24 mouse cellular contexts compared by ENCODE assay signal in the genomic region with DNA sequence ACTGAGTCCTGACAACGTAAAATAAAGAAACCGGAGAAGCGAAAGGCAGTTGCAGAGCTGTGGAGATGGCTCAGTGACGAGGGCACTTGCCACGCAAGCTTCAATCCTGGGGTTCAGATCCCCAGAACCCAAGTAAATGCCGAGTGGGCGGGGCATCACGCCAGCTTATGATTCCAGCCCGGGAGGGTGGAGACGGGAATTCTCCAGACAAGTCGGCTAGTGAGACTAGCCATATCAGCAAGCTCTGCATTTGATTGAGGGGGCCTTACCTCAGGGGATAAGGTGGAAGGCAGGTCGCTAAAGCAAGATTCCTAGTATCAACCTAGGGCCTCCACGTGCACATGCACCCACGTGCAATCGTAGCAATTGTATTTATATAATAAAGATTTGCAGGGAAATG. TPM values are rescaled to one million over a fixed set of nuclear protein-coding genes. Genes with fewer than 3 reads are reported as not detected.
DNase-seq lines count a peak whose midpoint lies in the region; TF ChIP-seq lines count a peak whose summit lies in the region.
"Had no signal": no experiment of that assay in that cellular context is flagged by ENCODE, and none has a peak within 500 bp of the region (broad histone marks: within the 10 kb centered on the region; RNA-seq: fewer than 3 reads in every experiment).

No protein-coding gene starts in this region.

- H3K4me1 ChIP-seq in testis, adult 2 months (ENCODE audit: control insufficient read depth, insufficient read depth, low read length), result no peaks in the 10 kb centered on the region; the same call in 1 of the 2 replicates
- H3K4me1 ChIP-seq: embryonic facial prominence, embryonic 15.5 days; heart, embryonic 12.5 days; heart, embryonic 15.5 days had no signal

- H3K4me3 ChIP-seq in testis, adult 2 months (ENCODE audit: control insufficient read depth, low read depth, low read length), result peak overlapping the region; percentile 27
- H3K4me3 ChIP-seq: embryonic facial prominence, embryonic 15.5 days; gastrocnemius, adult 2 months; heart, embryonic 12.5 days; heart, embryonic 15.5 days had no signal

- H3K27me3 ChIP-seq in testis, adult 2 months (ENCODE audit: control insufficient read depth, insufficient read depth, low read length), result no peaks in the 10 kb centered on the region
- H3K27me3 ChIP-seq: embryonic facial prominence, embryonic 15.5 days; heart, embryonic 12.5 days; heart, embryonic 15.5 days had no signal

- intact Hi-C loops in left cerebral cortex, postnatal 14 days (cut with DNase I), result no loop called here

- no peak for DNase-seq in testis, postnatal 10 days (ENCODE audit: low spot score)
- DNase-seq in ES-CJ7 (ENCODE audit: low read depth, low spot score) (peak; percentile 77), ZHBTc4 (ENCODE audit: low read depth, low spot score) (peak; percentile 52)
- no peak for DNase-seq in left cerebral cortex, postnatal 14 days (ENCODE audit: low spot score in 2 of 2)
- DNase-seq in kidney, postnatal 10 days, result no peak
- DNase-seq: adrenal gland, adult 8-10 months; adrenal gland, postnatal 25 days; cerebellum, adult 11-12 months; cerebellum, adult 8-10 months; cerebellum, postnatal 10 days; cerebellum, postnatal 36 days; embryo, embryonic 11 days; forebrain, postnatal 0 days; gastrocnemius, adult 2 months; gastrocnemius, postnatal 14 days; heart, adult 18-20 months; heart, postnatal 10 days; heart, postnatal 4 days had no signal

- TF ChIP-seq POLR2A in testis, adult 2 months (IDR thresholded peaks at IDR 0.05; ENCODE audit: control insufficient read depth, low read depth, low read length), result no peak

- TF ChIP-seq CTCF in testis, adult 2 months (IDR thresholded peaks at IDR 0.05; ENCODE audit: control insufficient read depth, insufficient read depth, insufficient replicate concordance, low read depth, low read length), result no peak

- no peaks in the 10 kb centered on the region for H3K36me3 ChIP-seq in testis, adult 2 months (ENCODE audit: control insufficient read depth, insufficient read depth, low read length)
- H3K36me3 ChIP-seq: embryonic facial prominence, embryonic 15.5 days; heart, embryonic 12.5 days; heart, embryonic 15.5 days had no signal

- H3K27ac ChIP-seq in testis, adult 2 months (ENCODE audit: control insufficient read depth, insufficient read depth, low read depth, low read length), result no peak overlapping the region
- H3K27ac ChIP-seq: embryonic facial prominence, embryonic 15.5 days; gastrocnemius, adult 2 months; heart, embryonic 15.5 days; hindbrain, embryonic 14.5 days; hindbrain, postnatal 0 days had no signal

RNA-seq across cellular contexts. Expression of a gene that starts 39.9 kb away (rescaled TPM):
- 11.3 and 11.9 TPM in 2 replicates for polyA plus RNA-seq in testis, adult 2 months (2012; rRNA removed)
- total RNA-seq in left cerebral cortex, postnatal 14 days (2021), result 10 to 100 TPM; 18.9 to 20.8 TPM

Comparison
In these comparisons a context has a peak if more than half of its experiments do, and no peak if none do; other contexts are left out.
1. DNase-seq: peak in ES-CJ7 (single experiment) and ZHBTc4 (single experiment); none in testis, postnatal 10 days (single experiment), left cerebral cortex, postnatal 14 days (0 of 2) and kidney, postnatal 10 days (single experiment).